Mouse (Mus musculus): ENCODE measurements around the gene Olfr930.

The Olfr930 gene

GRCm38 (mm10) chr9:38929509-38929908 lies at the start of gene Olfr930:
Gene Olfr930 (plus strand): TSS chr9:38929809.
- no peak for DNase-seq (ENCODE audit: low spot score in 2 of 2)

- no peak for DNase-seq (ENCODE audit: low spot score in 2 of 2)
Measured at GRCm38 (mm10) chr9:38953401-38954123, 24.0 kb downstream of the Olfr930 start.

GRCm38 (mm10) chr9:38954124-38954416 lies 24.5 kb downstream of the Olfr930 start:
- no peak for DNase-seq (ENCODE audit: low spot score in 2 of 2)

- DNase-seq (ENCODE audit: low spot score in 2 of 2): no peak
Measured at GRCm38 (mm10) chr9:38972013-38972412, 42.4 kb downstream of the Olfr930 start, which contains the start of gene Olfr933. Gene Olfr933 (plus strand): TSS chr9:38972313.
